Mouse (Mus musculus): Measurements from ENCODE around the gene Ccdc12. TPM values are rescaled to one million over a fixed set of nuclear protein-coding genes. Genes with fewer than 3 reads are reported as not detected.

Gene Ccdc12
- total RNA-seq, 2 experiments from 2014 or later: 46.7 to 49.7 TPM

Small RNAs within 50 kb of the gene (microRNA-seq; reads per million reads assigned to microRNA genes)
- gene Mir8107: 0.20 to 0.67 reads per million in 2 experiments

Other genes starting within 250 kb of the Ccdc12 start
- gene Ptpn23, start 248.3 kb upstream of the Ccdc12 start, total RNA-seq (2021): 10 to 100 TPM; 49.9 to 57.0 TPM
- 1 to 10 TPM in 1 of 2 experiments, not detected in 1; 5.9 TPM for gene Ngp, start 236.8 kb upstream of the Ccdc12 start, total RNA-seq (2021)
- 10 to 100 TPM; 29.5 to 31.4 TPM for gene Klhl18, start 179.8 kb upstream of the Ccdc12 start, total RNA-seq (2021)
- 1 to 10 TPM; 4.2 to 5.2 TPM for gene Kif9, start 179.5 kb upstream of the Ccdc12 start, total RNA-seq (2021)
- 10 to 100 TPM; 70.5 to 74.8 TPM for gene Setd2, start 123.9 kb upstream of the Ccdc12 start, total RNA-seq (2021)
- 1 to 10 TPM; 2.1 to 2.6 TPM for gene Nradd, start 32.1 kb upstream of the Ccdc12 start, total RNA-seq (2021)
- 1 to 10 TPM; 9.1 to 9.8 TPM for gene Nbeal2, start 2.3 kb upstream of the Ccdc12 start, total RNA-seq (2021)
- under 1 TPM; 0.49 to 0.75 TPM for gene Myl3, start 85.4 kb downstream of the Ccdc12 start, total RNA-seq (2021)
- gene Pth1r, start 90.6 kb downstream of the Ccdc12 start, total RNA-seq (2021): 1 to 10 TPM; 6.7 to 7.6 TPM
- not detected for gene Prss42, start 141.7 kb downstream of the Ccdc12 start, total RNA-seq (2021)
- gene Prss44, start 157.5 kb downstream of the Ccdc12 start, total RNA-seq (2021): not detected
- gene Prss43, start 170.2 kb downstream of the Ccdc12 start, total RNA-seq (2021): under 1 TPM; 0.21 to 0.27 TPM
- gene Prss45, start 178.1 kb downstream of the Ccdc12 start, total RNA-seq (2021): under 1 TPM; 0.50 to 0.74 TPM
- under 1 TPM in 1 of 2 experiments, not detected in 1; 0.39 TPM for gene Prss46, start 188.0 kb downstream of the Ccdc12 start, total RNA-seq (2021)
- under 1 TPM; 0.31 to 0.41 TPM for gene Prss50, start 201.5 kb downstream of the Ccdc12 start, total RNA-seq (2021)
- gene Als2cl, start 223.4 kb downstream of the Ccdc12 start, total RNA-seq (2021): 10 to 100 TPM; 11.6 to 15.4 TPM
- 1 to 10 TPM; 1.7 to 1.8 TPM for gene Tmie, start 223.6 kb downstream of the Ccdc12 start, total RNA-seq (2021)

Data from layer of hippocampus, postnatal 10 days (tissue).